31 mouse cellular contexts compared by ENCODE assay signal in genomic region chrX:9257831-9258230, GRCm38 (mm10). TPM values are rescaled to one million over a fixed set of nuclear protein-coding genes. Genes with fewer than 3 reads are reported as not detected.
"Had no signal": no experiment of that assay in that cellular context is flagged by ENCODE, and none has a peak within 500 bp of the region (broad histone marks: within the 10 kb centered on the region; RNA-seq: fewer than 3 reads in every experiment).

No protein-coding gene starts in this region.

- DNase-seq: kidney, adult 8-10 months; kidney, postnatal 10 days; kidney, postnatal 36 days; layer of hippocampus, postnatal 36 days; lung, adult 18-20 months; lung, postnatal 10 days; lung, postnatal 36 days; retina, postnatal 1 day; right cerebral cortex, postnatal 25 days; spleen, adult 18-20 months; thymus, postnatal 25 days had no signal

- H3K27me3 ChIP-seq: kidney, embryonic 15.5 days; lung, embryonic 15.5 days; midbrain, embryonic 13.5 days; neural tube, embryonic 13.5 days; stomach, embryonic 15.5 days had no signal

- H3K27ac ChIP-seq: kidney, embryonic 15.5 days; left cerebral cortex, adult 2 months; lung, embryonic 15.5 days; midbrain, embryonic 10.5 days; midbrain, embryonic 13.5 days; neural tube, embryonic 13.5 days; stomach, embryonic 15.5 days had no signal

- H3K4me2 ChIP-seq: kidney, embryonic 15.5 days; lung, embryonic 15.5 days; midbrain, embryonic 13.5 days; neural tube, embryonic 13.5 days; stomach, embryonic 15.5 days had no signal

- H3K4me1 ChIP-seq: kidney, embryonic 15.5 days; lung, embryonic 15.5 days; midbrain, embryonic 10.5 days; midbrain, embryonic 13.5 days; neural tube, embryonic 13.5 days; stomach, embryonic 15.5 days had no signal

- ATAC-seq: intestine, postnatal 0 days; midbrain, embryonic 13.5 days; midbrain, embryonic 16.5 days had no signal

- H3K9ac ChIP-seq: kidney, embryonic 15.5 days; lung, embryonic 15.5 days; midbrain, embryonic 13.5 days; neural tube, embryonic 13.5 days; stomach, embryonic 15.5 days had no signal

- H3K4me3 ChIP-seq: kidney, embryonic 15.5 days; left cerebral cortex, adult 2 months; lung, embryonic 15.5 days; megakaryocyte, embryonic 14.5 days; midbrain, embryonic 10.5 days; midbrain, embryonic 13.5 days; myocyte; neural tube, embryonic 13.5 days; stomach, embryonic 15.5 days had no signal

- H3K36me3 ChIP-seq: kidney, embryonic 15.5 days; lung, embryonic 15.5 days; midbrain, embryonic 10.5 days; midbrain, embryonic 13.5 days; neural tube, embryonic 13.5 days; stomach, embryonic 15.5 days had no signal

- H3K9me3 ChIP-seq: kidney, embryonic 15.5 days; lung, embryonic 15.5 days; megakaryocyte, embryonic 14.5 days; midbrain, embryonic 10.5 days; midbrain, embryonic 13.5 days; neural tube, embryonic 13.5 days; stomach, embryonic 15.5 days had no signal

RNA-seq across cellular contexts. Expression of gene Gm14862, which starts 1.1 kb away (rescaled TPM):
- total RNA-seq: layer of hippocampus, adult 8-10 months; layer of hippocampus, postnatal 10 days; layer of hippocampus, postnatal 36 days; left cerebral cortex, adult 2 months; left cerebral cortex, postnatal 10 days; left cerebral cortex, postnatal 36 days; monocyte, adult 5-6 weeks; neutrophil, adult 5-6 weeks had no signal
- polyA plus RNA-seq: intestine, postnatal 0 days; limb, embryonic 14.5 days; lung, embryonic 15.5 days; midbrain, embryonic 13.5 days; myocyte; neural tube, embryonic 13.5 days; thymus, postnatal 0 days had no signal

RNA-seq across cellular contexts. Expression of gene H2al1m, which starts 25.7 kb away (rescaled TPM):
- total RNA-seq: layer of hippocampus, postnatal 10 days; left cerebral cortex, adult 2 months; left cerebral cortex, postnatal 10 days; left cerebral cortex, postnatal 36 days; monocyte, adult 5-6 weeks; neutrophil, adult 5-6 weeks had no signal
- polyA plus RNA-seq: kidney, embryonic 15.5 days; limb, embryonic 11.5 days; limb, embryonic 14.5 days; lung, embryonic 15.5 days; midbrain, embryonic 10.5 days; midbrain, embryonic 13.5 days; midbrain, embryonic 16.5 days; myocyte; neural tube, embryonic 13.5 days; thymus, postnatal 0 days had no signal

RNA-seq across cellular contexts. Expression of gene Lancl3, which starts 58.1 kb away (rescaled TPM):
- total RNA-seq: monocyte, adult 5-6 weeks had no signal
